Mouse (Mus musculus) urinary bladder, adult 18-20 months (tissue): ENCODE data around the gene Ifih1.
A peak's percentile ranks its signal among the peaks of the same experiment; 100 is the strongest.

ENCODE experiments used
- DNase-seq, 2 experiments: peaks; one replicate each; pipeline ENCODE4 v3.0.0; 2022; ENCODE audit warnings: low spot score in 2 of 2, mixed read lengths in 2 of 2

Gene Ifih1

DNA sequence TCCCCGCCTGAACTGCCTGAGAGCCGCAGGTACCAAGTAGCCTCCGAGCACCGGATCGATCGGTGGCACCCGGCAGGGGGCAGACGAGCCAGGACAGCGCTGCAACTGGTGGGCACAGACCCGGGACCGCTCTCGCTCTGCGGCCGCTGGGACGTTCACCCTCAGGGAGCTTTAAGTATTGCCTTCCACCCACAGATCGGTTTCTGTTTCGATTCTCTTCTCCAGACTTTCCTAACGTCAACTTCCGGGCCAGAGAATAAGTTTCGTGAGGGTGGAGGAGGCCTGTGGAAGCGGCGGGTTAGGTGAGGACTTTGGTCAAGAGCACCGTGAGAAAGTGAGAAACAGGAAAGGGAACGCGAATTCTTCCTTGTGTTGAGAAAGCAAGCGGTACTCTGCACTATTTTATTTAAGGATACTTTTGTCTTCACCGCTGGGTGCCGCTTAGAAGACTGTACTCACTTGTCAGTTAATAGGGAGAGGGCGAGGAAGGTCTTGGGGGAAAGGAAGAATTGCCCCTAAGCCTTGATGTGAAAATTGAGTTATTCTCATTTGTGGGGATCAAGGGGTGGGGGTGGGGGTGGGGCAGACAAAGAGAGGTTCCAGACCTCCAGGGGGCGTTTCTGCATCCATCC is at the start of gene Ifih1:
Ifih1 (minus strand) TSS at position 242 of the 632 bp plus-strand sequence.
- peak; percentile 34 to 57 for DNase-seq

DNA sequence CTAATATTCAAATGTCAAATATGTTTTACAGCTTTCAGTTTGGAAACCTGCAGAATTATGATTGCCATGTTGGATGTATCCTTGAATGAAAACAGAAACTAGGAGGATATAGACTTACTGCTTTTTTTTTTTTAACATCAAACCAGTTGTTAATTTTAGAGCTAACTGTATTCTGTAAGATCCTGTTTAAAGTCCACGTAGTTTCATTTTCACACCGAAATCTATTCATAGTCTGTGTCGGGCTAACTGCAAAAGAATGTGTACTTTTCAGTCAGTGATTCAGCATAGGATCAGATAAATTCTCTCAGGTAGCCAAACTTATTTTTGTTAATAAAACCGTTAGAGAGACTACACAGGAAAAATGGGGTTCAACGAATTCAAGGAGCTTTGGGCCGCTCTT is 39.9 kb upstream of the Ifih1 start:
- no peak for DNase-seq

DNA sequence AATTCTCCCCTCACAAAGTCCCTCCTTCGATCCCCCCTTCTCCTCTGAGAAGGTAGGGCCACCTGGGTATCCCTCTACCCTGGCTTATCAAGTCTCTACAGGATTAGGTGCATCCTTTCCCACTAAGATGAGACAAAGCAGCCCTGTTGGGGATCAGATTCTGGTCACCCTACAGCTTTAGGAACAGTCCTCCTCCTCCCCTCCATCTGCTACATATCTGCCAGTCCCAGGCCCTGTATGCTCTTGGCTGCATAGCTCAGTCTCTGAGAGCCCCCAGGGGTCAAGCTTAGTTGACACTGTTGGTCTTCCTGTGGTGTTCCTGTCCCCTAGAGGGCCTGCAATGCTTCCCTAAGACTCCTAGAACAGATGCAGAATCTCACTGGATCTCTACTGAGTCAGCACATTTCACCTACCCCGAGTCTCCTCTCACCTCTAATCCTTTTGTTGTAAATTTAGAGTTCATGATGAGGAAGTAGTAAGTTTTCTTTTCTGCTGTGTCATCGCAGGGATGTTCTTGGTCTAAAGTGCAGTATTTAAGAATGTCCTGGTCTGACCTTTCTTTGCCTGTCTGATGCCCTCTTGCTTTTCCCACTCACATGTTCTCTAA is 39.0 kb upstream of the Ifih1 start:
- no peak for DNase-seq

DNA sequence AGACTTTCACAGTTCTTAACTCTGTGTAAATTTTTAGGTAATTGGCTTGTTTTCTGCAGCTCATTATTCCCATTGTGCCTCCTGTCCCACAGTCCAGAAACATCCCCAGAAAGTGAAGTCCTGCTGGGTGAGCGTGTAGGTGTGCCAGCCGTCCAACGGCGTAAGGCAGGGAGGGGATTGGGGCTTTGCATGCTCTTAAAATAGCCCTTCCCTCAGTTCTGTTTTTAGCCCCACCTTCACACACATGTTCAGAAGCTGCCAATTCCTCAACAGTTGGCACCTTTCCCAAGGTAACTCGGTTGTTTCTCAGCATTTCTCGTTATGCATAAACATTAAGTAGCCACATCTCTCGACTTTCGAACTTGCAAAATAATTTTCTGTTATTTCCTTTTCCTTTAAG is 35.6 kb upstream of the Ifih1 start:
- no peak for DNase-seq

DNA sequence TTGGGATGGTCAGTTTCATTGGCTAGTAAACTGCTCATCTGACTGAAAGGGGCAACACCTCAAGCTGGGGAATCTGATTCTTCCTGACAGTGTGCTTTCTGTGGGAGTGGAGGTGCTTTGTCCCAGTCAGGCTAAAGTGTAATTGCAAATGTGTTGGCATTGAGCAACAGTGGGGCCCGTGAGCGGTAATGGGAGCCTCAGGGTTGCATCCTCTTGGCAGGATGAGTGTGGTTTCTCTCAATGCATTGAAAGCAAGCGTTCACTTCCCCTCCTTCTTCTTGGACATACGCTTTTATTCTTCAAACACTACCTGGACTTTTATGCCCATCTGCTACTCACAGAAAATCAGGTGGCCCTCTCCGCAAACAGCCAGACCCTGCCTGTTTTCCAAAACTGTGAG is 26.7 kb upstream of the Ifih1 start:
- no peak for DNase-seq

DNA sequence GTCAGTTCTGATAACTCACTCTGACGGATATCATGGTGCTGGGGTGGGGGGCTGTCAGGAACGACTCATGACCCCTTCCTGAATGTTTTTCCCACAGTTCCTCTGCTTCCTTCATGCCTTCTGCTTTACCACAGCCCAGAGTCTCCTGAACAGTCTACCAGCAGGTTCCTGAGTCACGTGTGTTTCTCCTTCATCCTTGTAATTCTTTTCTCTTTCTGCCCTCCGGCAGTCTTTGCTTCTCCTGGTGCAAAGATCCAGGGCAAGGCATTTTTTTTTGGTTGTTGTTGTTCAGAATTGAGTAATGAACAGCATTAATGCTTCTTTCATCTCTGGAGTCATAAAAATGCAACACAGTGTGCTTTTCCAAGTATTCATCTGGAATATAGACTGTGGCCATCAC is 24.7 kb upstream of the Ifih1 start:
- no peak for DNase-seq

DNA sequence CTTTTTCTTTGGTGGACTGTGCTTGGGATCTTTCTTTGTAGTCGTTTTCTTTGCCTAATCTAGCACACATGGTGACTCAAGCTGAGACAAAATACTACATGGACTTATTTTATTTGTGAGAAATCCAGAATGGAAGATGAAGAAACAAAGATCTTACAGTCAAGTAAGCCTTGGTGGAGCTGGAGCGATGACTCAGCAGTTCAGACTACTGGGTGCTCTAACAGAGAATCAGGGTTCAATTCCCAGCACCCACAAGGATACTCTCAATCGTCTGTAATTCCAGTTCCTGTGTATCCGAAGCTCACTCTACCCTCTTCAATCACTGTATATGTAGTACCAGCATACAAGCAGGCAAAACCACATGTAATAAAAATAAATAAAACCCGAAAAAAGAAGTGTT is 24.2 kb upstream of the Ifih1 start:
- DNase-seq, result no peak

DNA sequence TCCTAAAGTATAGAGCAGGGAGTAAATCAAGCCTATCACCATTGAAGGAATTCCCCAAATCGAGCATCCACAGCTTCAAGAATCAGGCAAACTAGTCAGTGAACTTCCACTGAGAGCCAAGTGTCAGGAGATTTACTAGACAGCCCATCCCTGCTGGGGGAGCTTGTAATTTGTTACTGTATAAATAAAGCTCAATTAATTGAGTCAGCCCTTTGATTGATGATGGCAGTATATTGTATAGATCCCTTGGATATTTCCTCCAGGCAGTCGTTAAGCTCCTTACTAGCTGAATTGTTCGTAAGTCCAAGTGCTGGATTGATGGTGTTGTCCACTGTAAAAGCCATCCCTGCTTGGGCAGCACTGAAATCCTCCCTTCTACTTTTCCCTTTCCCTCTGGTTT is 23.8 kb upstream of the Ifih1 start:
- no peak for DNase-seq

DNA sequence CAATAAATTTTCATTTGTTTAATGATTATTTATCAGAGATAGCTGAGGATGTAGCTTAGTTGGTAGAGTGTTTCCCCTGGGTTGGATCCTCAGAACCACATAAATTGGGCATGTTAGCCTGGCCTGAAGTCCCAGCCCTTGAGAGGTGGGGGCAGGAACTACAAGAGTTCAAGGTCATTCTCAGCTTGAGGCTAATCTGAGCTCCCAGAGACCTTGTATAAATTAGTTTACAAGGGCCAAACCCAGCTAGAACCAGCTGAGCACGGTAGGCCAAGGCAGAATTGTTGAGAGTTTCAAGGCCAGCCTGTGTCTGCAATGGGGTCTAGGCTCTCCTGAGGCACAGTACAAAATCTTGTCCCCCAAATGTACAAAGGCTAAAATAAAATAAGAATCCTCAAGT is 19.5 kb upstream of the Ifih1 start:
- DNase-seq, result no peak

DNA sequence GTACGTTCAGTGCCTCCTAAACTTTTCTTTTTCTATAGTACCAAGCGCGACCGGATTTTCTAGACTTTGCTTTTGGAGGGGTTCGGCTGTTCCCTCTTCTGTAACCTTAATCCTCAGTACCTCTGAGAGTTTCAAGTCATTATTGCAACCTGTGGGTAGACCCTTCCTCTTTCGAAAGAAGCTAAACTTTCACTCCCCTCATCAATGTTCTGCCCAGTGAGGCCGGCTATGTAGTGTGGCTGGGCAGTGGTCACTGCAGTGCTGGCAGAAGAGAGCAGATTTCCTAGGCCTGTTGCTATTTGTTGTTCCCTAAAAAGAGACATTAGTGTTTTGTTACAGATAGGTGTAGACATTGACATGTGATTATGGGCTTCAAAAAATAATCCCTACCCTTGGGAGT is 18.8 kb upstream of the Ifih1 start:
- no peak for DNase-seq

DNA sequence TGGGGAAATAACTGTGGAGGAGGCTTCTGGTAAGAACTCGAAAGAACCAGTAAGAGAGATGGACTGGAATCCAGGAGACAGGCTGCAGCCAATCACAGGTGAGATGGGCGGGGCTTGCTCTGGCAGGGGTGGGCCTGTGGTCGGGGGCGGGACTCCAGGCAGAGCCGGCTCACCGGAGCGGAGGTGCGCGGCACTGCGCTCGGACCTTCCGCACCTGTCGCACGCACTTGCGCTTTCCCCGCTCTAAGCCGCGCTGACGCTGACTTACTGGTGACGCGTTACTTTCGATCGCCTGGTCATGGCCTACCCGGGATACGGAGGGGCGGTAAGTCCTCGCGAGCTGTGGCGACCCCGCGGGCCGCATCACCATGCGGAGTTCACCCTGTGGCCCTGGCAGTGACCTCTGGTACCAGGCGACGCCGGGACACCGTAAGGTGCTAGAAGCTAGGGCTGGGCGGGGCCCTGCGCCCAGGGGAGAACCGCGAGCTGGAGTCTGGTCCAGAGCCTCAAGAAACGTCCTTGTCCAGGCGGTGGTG is 18.1 kb upstream of the Ifih1 start, which contains the start of gene Gca:
Gca (plus strand) TSS at position 151 of the 536 bp plus-strand sequence.
- peak; percentile 58 to 70 for DNase-seq

DNA sequence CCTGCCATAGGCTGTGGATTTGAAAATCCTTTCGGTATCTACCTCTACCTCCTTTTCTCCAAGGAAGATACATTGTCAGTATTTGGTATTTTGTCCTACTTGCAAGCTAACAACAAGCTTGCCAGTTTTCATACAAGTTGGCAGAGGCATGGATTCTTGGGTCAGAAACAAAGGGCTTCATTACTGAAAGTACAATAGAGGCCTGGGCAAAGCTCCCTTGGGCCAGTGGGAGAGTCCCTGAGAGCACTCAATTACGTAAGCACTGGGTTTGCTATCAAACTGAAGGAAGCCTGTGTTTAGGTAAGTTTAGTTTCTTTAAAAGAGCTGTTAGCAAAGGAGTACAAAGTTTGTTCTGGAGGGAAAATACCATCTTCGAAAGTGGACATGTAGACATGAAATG is 16.5 kb upstream of the Ifih1 start:
- no peak for DNase-seq

DNA sequence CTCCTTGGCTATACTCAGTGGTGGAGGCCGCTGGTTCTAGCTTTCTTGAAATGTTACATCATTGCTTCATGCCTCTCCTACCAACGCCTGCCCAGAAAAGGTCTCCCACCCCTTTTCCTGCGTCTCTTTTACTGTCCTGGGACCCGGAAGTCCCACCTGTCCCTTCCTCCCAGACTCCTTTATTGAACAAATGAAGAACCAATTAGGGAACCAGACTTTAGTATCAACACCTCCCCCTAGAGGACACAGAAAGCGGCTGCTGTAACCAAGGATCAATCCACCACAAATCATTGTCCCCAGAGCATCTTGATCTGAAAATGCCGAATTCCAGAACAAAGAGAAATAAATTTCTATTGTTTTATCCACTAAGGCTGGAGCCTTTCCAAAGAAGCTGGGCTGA is 14.5 kb upstream of the Ifih1 start:
- no peak for DNase-seq

DNA sequence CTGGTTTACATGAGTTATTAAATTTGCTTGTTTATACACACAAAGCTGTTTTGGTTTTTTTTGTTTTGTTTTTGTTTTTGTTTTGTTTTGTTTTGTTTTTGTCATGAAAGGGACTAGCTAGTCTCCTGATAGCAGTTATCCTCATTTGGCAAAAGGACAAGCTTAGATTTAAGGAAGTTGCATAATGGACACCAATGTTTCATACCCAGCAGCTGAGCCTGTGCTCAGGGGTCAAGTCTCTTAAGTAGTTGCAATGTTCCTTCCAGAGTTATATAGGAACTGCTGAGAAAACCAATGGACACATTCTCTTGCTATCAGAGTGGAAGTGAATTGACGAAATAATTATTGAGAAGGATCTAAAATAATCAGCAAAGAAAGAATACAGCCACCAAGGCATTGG is 10.0 kb upstream of the Ifih1 start:
- DNase-seq, result no peak

DNA sequence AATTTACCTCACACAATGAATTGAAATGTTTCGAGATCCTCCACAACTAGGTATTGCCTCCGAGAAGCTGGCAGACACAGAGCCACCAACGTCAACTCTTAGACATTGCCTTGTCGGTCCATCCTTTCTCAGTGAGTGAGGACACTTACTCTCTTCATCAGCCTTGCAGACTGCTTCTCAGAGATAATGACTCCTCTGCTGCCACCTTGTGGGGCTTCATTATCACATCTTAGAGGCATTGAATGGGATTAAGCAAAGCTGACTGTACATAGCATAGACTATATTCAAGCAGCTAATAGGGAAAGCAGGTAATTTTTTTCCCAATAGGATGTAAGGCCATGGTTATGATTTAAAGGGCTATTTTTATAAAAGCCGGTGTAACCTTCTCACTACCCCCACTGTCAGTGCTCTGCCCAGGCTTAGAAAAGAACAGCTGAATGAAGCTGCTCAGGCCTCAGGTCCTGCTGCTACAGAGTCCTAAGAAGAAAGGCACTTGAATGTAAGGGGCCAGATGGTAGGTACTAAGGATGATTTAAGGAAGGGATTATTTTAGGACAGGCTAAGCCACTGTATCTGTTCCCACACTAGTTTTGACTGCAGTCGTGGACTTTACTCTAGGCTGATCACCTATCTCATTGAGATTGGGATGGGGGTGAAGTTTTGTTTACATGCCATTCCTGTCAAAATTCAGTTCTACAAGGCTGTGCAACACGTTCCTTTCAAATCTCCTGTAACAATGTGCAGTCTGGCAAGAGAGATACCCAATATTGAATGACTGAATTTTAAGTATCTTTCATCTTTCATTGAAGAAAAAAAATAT is 8.7 kb upstream of the Ifih1 start:
- DNase-seq, result no peak

DNA sequence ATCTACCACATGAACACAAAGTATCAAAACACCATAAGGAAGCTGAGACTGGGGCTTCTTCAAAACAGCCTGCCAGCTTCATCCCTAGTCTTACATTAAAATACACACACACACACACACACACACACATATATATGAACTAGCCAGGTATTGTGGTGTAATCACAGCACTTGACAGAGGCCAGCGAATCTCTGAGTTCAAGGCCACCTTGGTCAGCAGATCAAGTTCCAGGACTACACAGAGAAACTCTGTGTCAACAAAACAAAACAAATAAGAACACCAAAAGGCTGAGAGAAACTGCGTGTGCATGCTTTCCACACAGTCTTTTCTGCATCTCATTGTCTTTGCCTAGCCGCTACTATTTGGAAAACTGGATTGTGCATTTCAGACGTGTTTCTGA is 6.4 kb upstream of the Ifih1 start:
- DNase-seq, result no peak

DNA sequence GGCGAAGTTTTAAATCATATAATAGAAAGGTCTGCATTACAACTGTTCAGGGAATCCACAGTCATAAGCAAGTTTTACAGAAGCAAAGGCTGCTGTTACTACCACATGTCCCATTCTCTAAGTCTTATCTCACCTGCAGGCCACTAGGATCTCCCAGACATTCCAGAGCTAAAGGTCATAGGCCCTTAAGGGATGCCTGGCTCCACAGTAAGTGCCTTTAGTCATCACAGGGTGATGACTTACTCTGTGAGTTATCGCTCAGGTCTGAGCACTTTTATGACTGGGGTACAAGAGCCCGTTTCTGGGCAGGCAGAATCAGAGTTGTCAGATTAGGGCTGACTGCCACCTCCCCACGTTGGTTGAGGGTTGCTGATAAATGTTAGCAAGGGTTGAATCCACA is 5.8 kb upstream of the Ifih1 start:
- DNase-seq, result no peak

DNA sequence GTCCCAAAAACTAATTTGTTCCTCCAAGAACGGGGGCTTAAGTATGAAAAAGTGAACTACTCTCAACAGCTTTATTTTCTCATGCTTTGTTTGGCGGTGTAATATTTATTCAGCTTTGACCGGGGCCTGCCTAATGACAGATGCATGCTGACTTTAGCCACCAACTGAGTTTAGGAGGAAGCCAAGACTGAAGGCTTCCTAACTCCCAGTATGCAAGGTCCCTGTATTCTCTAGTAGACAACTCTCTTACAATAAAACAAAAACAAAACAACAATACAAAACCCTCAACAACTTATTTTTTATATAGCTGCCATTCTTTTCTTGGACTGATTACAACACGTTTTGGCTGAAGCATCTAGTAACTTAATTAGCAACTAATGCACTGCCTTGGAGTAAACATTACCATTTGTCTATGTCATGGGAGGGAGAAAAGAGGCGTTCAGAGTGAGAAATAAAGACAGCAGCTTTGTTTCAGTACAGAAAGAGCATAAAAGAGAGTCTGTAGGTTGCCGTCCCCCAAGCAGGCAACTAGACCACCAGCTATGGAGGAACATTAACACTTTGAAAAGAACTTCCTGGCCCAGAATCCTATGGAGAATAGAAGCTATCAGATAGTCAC is 725 bp upstream of the Ifih1 start:
- DNase-seq, result no peak

DNA sequence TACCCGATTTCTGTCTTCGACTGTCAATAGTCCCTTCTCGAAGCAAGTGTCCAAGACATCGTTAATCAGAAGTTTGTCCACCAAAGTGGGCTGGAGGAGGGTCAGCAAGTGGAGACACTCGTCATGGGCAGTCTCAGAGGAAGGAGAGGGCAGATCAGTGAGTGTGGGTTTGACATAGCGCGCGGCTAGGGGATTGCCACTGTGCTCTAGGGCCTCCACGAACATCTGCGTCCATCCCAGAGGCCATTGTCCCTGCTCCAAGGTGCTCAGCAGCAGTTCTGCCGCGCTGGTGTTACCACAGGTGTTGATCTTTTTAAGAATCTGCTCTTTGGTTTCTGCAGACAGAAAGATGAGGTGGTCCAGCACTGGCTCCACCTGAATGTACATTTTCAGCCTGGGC is 580 bp downstream of the Ifih1 start:
- no peak for DNase-seq

DNA sequence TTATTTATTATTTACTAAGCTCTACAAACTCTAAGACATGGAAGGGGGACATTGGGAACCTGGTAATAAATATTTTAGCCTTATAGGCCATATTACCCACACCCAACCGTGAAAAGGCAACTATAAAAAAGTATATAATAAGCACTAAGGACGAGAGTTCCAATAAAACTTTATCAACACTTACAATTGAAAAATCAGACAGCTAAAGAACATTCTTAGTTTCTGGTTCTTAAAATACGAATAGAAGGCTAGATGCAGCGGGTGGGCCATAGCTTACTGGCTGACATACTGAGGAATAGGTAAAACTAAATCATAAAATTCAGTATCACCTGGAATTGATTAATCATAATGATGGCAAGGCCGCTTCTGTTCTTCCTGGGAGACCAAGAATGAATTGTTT is 1.2 kb downstream of the Ifih1 start:
- DNase-seq, result no peak

DNA sequence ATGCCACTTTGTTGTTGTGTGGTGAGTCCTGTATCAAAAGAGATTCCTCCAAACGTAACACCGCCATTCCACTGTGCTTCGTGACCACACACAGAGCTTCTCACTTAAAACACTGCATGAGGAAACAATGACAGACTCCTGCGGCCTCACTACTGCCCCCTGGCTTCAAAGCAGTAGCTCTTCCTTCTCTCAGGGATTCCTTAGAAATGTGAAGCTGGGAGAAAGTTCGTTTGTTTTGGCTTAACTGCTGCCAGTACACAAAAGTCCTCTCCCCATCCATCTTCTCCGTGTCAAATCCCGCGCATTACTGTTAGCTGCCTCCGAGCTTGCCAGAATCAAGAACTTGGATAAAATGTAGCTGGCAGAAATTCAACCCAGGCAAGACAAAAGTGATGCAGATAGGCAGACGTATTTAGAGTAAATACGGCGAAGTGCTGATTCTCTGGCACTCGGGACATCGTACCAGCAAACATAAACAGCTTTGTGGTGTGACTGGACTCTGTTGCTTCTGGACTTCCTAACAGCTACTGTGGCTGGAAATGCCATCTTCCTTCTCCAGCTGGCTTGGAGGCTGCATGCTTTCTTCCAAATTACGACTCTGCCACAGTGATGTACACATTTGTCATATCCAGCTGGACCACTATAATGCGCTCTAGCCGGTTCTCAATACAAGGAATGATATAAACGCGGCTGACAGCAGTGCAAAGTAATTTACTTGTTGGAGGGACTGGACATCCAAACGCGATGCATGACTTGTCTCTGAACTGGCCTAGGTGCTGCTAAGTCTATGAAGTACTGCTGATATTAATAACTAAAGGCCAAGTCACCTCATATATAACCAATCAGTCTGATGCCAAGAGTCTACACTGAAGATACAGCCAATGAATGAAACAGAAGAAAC is 2.4 kb downstream of the Ifih1 start:
- DNase-seq, result no peak
